Mouse (Mus musculus): ENCODE measurements around the gene Gm10570. TPM values are rescaled to one million over a fixed set of nuclear protein-coding genes. Genes with fewer than 3 reads are reported as not detected.

The Gm10570 gene
- polyA plus RNA-seq, 1 experiment from 2014 or later: not detected

GRCm38 (mm10) chr4:130298877-130299628, 9.4 kb downstream of the Gm10570 start:
- H3K4me3 ChIP-seq (ENCODE audit: low read depth, low read length): no peak overlapping the region
- H3K36me3 ChIP-seq (ENCODE audit: control insufficient read depth, insufficient read depth, low read length): no peaks in the 10 kb centered on the region
- peaks cover 34% of the 10 kb centered on the region for H3K4me1 ChIP-seq (replicated peaks; ENCODE audit: control insufficient read depth, insufficient read depth, low read length)
- no peak for DNase-seq (ENCODE audit: low spot score)
- no peaks in the 10 kb centered on the region for H3K9me3 ChIP-seq (ENCODE audit: control insufficient read depth, low read length)
- no peak for ATAC-seq (replicated peaks; ENCODE audit: low FRiP score)
- H3K27ac ChIP-seq (ENCODE audit: low read depth, low read length): peak overlapping the region; percentile 48
- 72% methylated on average over 11 of the region's 11 CpGs for WGBS
- no peaks in the 10 kb centered on the region for H3K27me3 ChIP-seq (replicated peaks; ENCODE audit: control insufficient read depth, insufficient read depth, low read length)
- no peak overlapping the region for H3K4me2 ChIP-seq
- no peak overlapping the region for H3K9ac ChIP-seq (ENCODE audit: low read depth, low read length)

- peak; percentile 57 for DNase-seq (ENCODE audit: low spot score)
- peak overlapping the region; percentile 97 for H3K27ac ChIP-seq (ENCODE audit: low read depth, low read length)
- H3K4me2 ChIP-seq: peak overlapping the region; percentile 60
- no peak overlapping the region for H3K4me3 ChIP-seq (ENCODE audit: low read depth, low read length)
- 0 out of 2 replicates have a peak, but pooled peaks cover 2% of the 10 kb centered on the region for H3K27me3 ChIP-seq (replicated peaks; ENCODE audit: control insufficient read depth, insufficient read depth, low read length)
- H3K9ac ChIP-seq (ENCODE audit: low read depth, low read length): peak overlapping the region; percentile 38
- H3K36me3 ChIP-seq (ENCODE audit: control insufficient read depth, insufficient read depth, low read length): no peaks in the 10 kb centered on the region
- peak; percentile 89 for ATAC-seq (replicated peaks; ENCODE audit: low FRiP score)
- 14% methylated on average over 13 of the region's 13 CpGs for WGBS
- H3K4me1 ChIP-seq (replicated peaks; ENCODE audit: control insufficient read depth, insufficient read depth, low read length): peaks cover 26% of the 10 kb centered on the region
- no peaks in the 10 kb centered on the region for H3K9me3 ChIP-seq (ENCODE audit: control insufficient read depth, low read length)
These were observed 11.3 kb downstream of the Gm10570 start for GRCm38 (mm10) chr4:130297123-130297529.

GRCm38 (mm10) chr4:130296243-130296965, 12.1 kb downstream of the Gm10570 start:
- Histone ChIP-seq H3K36me3 (ENCODE audit: control insufficient read depth, insufficient read depth, low read length) (no peaks in the 10 kb centered on the region), H3K9ac (ENCODE audit: low read depth, low read length) (peak overlapping the region; percentile 61), H3K4me2 (peak overlapping the region; percentile 60), H3K4me1 (replicated peaks; ENCODE audit: control insufficient read depth, insufficient read depth, low read length) (peaks cover 24% of the 10 kb centered on the region), H3K27me3 (replicated peaks; ENCODE audit: control insufficient read depth, insufficient read depth, low read length) (0 out of 2 replicates have a peak, but pooled peaks cover 2% of the 10 kb centered on the region), H3K27ac (ENCODE audit: low read depth, low read length) (peak overlapping the region; percentile 97), H3K9me3 (ENCODE audit: control insufficient read depth, low read length) (no peaks in the 10 kb centered on the region), H3K4me3 (ENCODE audit: low read depth, low read length) (no peak overlapping the region)
- ATAC-seq (replicated peaks; ENCODE audit: low FRiP score): peak; percentile 83
- DNase-seq (ENCODE audit: low spot score): no peak
- 55% methylated on average over 13 of the region's 13 CpGs for WGBS

GRCm38 (mm10) chr4:130295047-130295745, 13.3 kb downstream of the Gm10570 start:
- Histone ChIP-seq H3K36me3 (ENCODE audit: control insufficient read depth, insufficient read depth, low read length) (no peaks in the 10 kb centered on the region), H3K4me3 (ENCODE audit: low read depth, low read length) (peak overlapping the region; percentile 31; the same call in 1 of the 2 replicates), H3K4me1 (replicated peaks; ENCODE audit: control insufficient read depth, insufficient read depth, low read length) (peaks cover 24% of the 10 kb centered on the region), H3K9ac (ENCODE audit: low read depth, low read length) (peak overlapping the region; percentile 61; the same call in 1 of the 2 replicates), H3K9me3 (ENCODE audit: control insufficient read depth, low read length) (no peaks in the 10 kb centered on the region), H3K4me2 (peak overlapping the region; percentile 60), H3K27ac (ENCODE audit: low read depth, low read length) (peak overlapping the region; percentile 97), H3K27me3 (replicated peaks; ENCODE audit: control insufficient read depth, insufficient read depth, low read length) (peaks cover 4% of the 10 kb centered on the region; the same call in 1 of the 2 replicates)
- no peak for DNase-seq (ENCODE audit: low spot score)
- 47% methylated on average over 23 of the region's 23 CpGs for WGBS
- peak; percentile 42 for ATAC-seq (replicated peaks; ENCODE audit: low FRiP score)

GRCm38 (mm10) chr4:130294513-130294912, 14.0 kb downstream of the Gm10570 start:
- no peak for DNase-seq (ENCODE audit: low spot score)
- H3K4me3 ChIP-seq (ENCODE audit: low read depth, low read length): no peak overlapping the region
- no peaks in the 10 kb centered on the region for H3K9me3 ChIP-seq (ENCODE audit: control insufficient read depth, low read length)
- no peak overlapping the region; the same call in 1 of the 2 replicates for H3K9ac ChIP-seq (ENCODE audit: low read depth, low read length)
- ATAC-seq (replicated peaks; ENCODE audit: low FRiP score): no peak
- H3K27me3 ChIP-seq (replicated peaks; ENCODE audit: control insufficient read depth, insufficient read depth, low read length): peaks cover 4% of the 10 kb centered on the region; the same call in 1 of the 2 replicates
- H3K36me3 ChIP-seq (ENCODE audit: control insufficient read depth, insufficient read depth, low read length): no peaks in the 10 kb centered on the region
- no peak overlapping the region for H3K4me2 ChIP-seq
- H3K4me1 ChIP-seq (replicated peaks; ENCODE audit: control insufficient read depth, insufficient read depth, low read length): peaks cover 24% of the 10 kb centered on the region
- 63% methylated on average over 8 of the region's 8 CpGs for WGBS
- peak overlapping the region; percentile 97 for H3K27ac ChIP-seq (ENCODE audit: low read depth, low read length)

- ATAC-seq (replicated peaks; ENCODE audit: low FRiP score): no peak
- Histone ChIP-seq H3K36me3 (ENCODE audit: control insufficient read depth, insufficient read depth, low read length) (no peaks in the 10 kb centered on the region), H3K27ac (ENCODE audit: low read depth, low read length) (no peak overlapping the region), H3K9me3 (ENCODE audit: control insufficient read depth, low read length) (no peaks in the 10 kb centered on the region), H3K4me2 (no peak overlapping the region), H3K27me3 (replicated peaks; ENCODE audit: control insufficient read depth, insufficient read depth, low read length) (peaks cover 9% of the 10 kb centered on the region; the same call in 1 of the 2 replicates), H3K9ac (ENCODE audit: low read depth, low read length) (no peak overlapping the region), H3K4me1 (replicated peaks; ENCODE audit: control insufficient read depth, insufficient read depth, low read length) (peaks cover 21% of the 10 kb centered on the region), H3K4me3 (ENCODE audit: low read depth, low read length) (no peak overlapping the region)
- peak; percentile 81 for DNase-seq (ENCODE audit: low spot score)
- 4% methylated on average over 4 of the region's 4 CpGs for WGBS
These were observed 16.2 kb downstream of the Gm10570 start for GRCm38 (mm10) chr4:130292271-130292670.

GRCm38 (mm10) chr4:130289824-130290223, 18.6 kb downstream of the Gm10570 start:
- no peak for ATAC-seq (replicated peaks; ENCODE audit: low FRiP score)
- Histone ChIP-seq H3K27ac (ENCODE audit: low read depth, low read length) (no peak overlapping the region), H3K4me2 (no peak overlapping the region), H3K27me3 (replicated peaks; ENCODE audit: control insufficient read depth, insufficient read depth, low read length) (peaks cover 22% of the 10 kb centered on the region), H3K4me1 (replicated peaks; ENCODE audit: control insufficient read depth, insufficient read depth, low read length) (peaks cover 5% of the 10 kb centered on the region), H3K9me3 (ENCODE audit: control insufficient read depth, low read length) (no peaks in the 10 kb centered on the region), H3K9ac (ENCODE audit: low read depth, low read length) (no peak overlapping the region), H3K36me3 (ENCODE audit: control insufficient read depth, insufficient read depth, low read length) (no peaks in the 10 kb centered on the region), H3K4me3 (ENCODE audit: low read depth, low read length) (no peak overlapping the region)
- 57% methylated on average over 3 of the region's 3 CpGs for WGBS
- no peak for DNase-seq (ENCODE audit: low spot score)

GRCm38 (mm10) chr4:130286531-130286930, 21.9 kb downstream of the Gm10570 start:
- H3K9me3 ChIP-seq (ENCODE audit: control insufficient read depth, low read length): no peaks in the 10 kb centered on the region
- 39% methylated on average over 3 of the region's 3 CpGs for WGBS
- H3K9ac ChIP-seq (ENCODE audit: low read depth, low read length): no peak overlapping the region
- H3K27me3 ChIP-seq (replicated peaks; ENCODE audit: control insufficient read depth, insufficient read depth, low read length): peaks cover 22% of the 10 kb centered on the region
- no peak for DNase-seq (ENCODE audit: low spot score)
- no peak overlapping the region for H3K27ac ChIP-seq (ENCODE audit: low read depth, low read length)
- no peak for ATAC-seq (replicated peaks; ENCODE audit: low FRiP score)
- no peaks in the 10 kb centered on the region for H3K36me3 ChIP-seq (ENCODE audit: control insufficient read depth, insufficient read depth, low read length)
- H3K4me2 ChIP-seq: no peak overlapping the region
- H3K4me1 ChIP-seq (replicated peaks; ENCODE audit: control insufficient read depth, insufficient read depth, low read length): no peaks in the 10 kb centered on the region
- H3K4me3 ChIP-seq (ENCODE audit: low read depth, low read length): no peak overlapping the region
